Mouse (Mus musculus): ENCODE measurements around the gene Vcl. TPM values are rescaled to one million over a fixed set of nuclear protein-coding genes. Genes with fewer than 3 reads are reported as not detected.

The Vcl gene
- total RNA-seq, 2 experiments from 2014 or later, result 60.0 to 79.2 TPM

DNA sequence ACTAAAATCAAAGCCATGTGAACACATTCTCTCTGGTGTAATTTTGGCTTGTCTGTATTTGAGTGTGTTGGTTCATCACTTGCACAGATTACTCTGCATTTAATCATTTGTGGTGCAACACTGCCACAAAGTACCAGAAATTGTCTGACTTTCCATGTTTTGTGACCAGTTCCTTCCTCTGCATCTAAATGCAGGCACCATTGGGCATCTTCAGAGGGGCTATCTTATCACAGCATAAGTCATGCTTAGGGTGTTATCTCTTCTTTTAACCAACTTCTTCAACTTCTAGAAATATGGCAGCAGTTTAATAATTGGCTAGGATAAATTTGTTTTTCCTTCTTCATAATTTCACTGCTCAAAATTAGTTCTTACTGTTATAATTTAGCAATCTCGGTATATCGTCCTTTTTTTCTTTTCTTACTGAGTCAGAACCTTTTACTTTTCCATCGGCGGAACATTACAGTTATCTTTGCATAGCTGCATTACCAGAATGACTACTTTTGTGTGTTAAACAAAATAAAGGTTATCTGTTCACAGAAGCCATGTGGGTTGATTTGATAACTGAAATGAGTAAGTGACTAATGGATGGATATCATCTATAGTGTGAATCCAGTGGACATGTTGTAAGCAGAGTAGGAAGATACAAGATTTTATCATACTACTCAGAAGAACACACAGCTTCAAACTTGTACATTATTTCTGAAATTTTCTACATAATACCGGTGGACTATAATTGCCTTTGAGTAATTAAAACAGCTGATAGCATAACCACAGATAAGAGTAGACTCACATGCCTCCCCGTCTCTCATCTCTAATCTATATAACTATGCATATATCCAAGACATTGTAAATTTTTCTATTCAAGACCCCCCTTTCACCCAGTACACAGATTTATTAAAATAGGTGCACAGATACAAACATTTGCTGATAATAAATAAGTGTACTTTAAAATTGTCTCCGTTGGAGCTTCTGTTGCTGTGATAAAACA is 12.3 kb upstream of the Vcl start:
- no peak for TF ChIP-seq CTCF (IDR thresholded peaks at IDR 0.05)
- intact Hi-C loops (cut with DNase I), result no loop called here

DNA sequence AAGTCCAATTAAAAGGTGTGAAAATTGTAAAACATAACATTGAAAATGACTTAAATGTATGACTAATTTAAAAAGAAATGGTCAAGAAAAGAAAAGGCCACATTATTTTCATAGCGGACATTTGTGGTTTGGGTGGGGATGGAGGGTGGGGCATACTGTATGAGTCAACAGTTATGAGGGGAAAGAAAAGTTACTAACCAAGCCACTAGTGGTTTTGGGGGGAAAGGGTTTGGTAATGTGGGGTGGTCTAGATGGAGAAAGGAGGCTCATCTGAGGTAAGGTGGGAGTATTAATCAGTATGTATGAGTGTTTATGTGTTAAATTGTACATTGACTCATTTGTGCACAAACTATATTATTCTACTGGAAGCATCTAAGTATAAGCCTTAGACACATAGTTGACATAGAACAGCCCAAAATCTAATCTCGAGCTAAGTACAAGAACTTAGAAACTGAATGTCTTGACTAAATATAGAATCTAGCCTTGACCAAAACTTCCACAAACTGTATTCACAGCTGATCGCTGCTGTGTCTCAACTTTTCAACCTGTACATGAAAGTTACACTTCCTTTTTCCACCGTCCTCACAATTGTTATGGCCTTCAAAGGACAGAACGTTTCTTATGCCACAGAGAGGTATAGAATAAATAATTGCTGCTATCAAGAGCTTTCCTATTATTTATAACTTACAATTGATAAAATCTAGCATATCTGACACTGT is 5.0 kb upstream of the Vcl start:
- DNase-seq, result no peak
- no peak overlapping the region for H3K27ac ChIP-seq
- no peak overlapping the region for H3K4me3 ChIP-seq
- intact Hi-C loops (cut with DNase I), result no loop called here
- no peak for TF ChIP-seq CTCF (IDR thresholded peaks at IDR 0.05)

More for the DNA sequence above, 12.3 kb upstream of the Vcl start:
- Histone ChIP-seq H3K4me3 (no peak overlapping the region), H3K27ac (no peak overlapping the region)
- no peak for DNase-seq

DNA sequence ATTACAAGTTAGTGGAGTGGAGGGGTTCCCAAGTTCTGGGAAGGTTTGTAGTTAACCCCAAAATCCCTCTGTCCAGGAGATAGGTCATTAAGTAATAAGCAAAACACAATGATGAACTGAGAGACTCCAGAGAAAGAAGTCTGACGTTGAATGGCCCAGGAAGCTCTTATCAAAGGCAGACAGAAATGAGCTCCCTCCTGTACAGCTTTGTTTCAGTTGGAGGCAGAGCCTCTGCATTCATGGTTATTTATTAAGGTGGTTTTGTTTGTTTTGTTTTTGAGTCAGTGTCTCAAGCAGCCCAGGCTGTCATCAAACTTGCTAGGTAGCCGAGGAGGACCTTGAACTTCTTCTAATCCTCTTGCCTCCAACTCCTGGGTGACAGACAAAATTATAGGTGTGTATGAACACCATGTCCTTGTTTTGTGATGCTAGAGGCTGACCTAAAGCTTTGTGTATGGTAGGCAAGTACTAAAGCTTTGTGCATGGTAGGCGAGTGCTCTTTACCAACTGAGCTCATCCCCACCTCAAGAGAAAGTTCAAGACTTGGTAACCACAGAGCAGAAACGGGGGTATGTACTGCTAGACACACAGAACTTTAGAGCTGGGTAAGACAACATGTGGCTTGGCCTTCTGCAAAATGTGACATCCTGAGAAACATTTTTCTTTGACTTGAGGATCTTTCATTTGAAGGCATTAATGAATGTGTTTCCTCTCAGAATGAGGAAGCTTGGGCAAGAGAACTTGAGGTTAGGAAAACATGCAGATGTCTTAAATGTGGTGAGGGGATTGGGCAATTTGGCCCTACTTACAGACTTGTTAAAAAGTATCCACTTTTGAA is 1.5 kb upstream of the Vcl start:
- H3K27ac ChIP-seq, result no peak overlapping the region

DNA sequence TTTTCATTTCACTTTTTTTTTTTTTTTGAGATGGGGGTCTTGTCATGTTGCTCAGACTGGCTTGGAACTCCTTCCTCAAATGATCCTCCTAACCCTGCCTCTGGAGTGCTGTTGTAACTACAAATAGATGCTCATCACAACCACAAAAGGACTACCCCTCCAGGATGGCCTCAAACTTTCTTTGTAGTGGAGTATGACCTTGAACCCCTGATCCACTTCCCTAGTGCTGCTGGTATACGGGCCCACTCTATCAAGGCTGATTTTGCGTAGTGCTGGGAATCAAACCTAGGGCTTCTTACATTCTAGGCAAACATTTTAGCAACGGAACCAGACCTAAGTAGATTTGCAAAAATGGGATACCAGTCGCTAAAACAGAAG is 901 bp upstream of the Vcl start:
- peak overlapping the region; percentile 92 for H3K27ac ChIP-seq
- intact Hi-C loops (cut with DNase I), result loop anchor here (2.0 kb wide), 1 partner anchor 65 kb away; no protein-coding TSS in a partner anchor
- TF ChIP-seq CTCF (IDR thresholded peaks at IDR 0.05), result no peak
- no peak for DNase-seq
- H3K4me3 ChIP-seq, result peak overlapping the region; percentile 85

More for the DNA sequence above, 1.5 kb upstream of the Vcl start:
- no peak for TF ChIP-seq CTCF (IDR thresholded peaks at IDR 0.05)
- no peak for DNase-seq
- intact Hi-C loops (cut with DNase I), result loop anchor here (2.0 kb wide), 1 partner anchor 65 kb away; no protein-coding TSS in a partner anchor
- no peak overlapping the region for H3K4me3 ChIP-seq

DNA sequence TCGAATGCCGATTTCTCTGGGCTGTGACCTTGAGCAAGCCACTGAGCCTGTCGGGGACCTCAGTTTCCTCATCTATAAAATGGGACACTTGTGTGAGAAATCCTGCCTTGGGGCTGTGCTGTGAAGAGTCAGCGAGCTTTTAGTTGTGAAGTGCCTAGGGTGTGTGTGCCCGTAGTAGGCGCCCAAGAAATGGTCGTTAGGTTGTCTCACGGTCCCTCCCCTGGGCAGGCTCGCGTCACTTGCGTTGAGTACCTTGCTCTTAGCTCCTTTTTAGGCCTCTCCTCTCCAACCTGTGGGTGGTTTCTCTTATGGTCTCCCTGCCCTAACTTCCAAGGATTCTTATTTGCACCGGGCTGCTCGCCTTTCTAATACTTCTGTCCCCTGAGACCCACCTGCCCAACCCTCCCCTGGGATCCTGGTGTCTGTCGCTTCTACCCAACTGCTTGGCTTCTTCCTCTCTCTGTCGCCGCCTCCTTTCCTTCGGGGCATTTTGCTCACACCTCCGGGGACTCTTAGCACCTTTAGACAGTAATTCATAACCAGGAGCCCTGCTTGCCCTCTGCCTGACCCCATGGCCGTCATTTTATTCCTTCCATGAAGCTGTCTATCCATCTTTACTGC is 726 bp downstream of the Vcl start:
- peak; percentile 33 for DNase-seq
- intact Hi-C loops (cut with DNase I), result loop anchor here (2.0 to 5.0 kb wide), 2 partner anchors 37 to 63 kb away; no protein-coding TSS in a partner anchor

DNA sequence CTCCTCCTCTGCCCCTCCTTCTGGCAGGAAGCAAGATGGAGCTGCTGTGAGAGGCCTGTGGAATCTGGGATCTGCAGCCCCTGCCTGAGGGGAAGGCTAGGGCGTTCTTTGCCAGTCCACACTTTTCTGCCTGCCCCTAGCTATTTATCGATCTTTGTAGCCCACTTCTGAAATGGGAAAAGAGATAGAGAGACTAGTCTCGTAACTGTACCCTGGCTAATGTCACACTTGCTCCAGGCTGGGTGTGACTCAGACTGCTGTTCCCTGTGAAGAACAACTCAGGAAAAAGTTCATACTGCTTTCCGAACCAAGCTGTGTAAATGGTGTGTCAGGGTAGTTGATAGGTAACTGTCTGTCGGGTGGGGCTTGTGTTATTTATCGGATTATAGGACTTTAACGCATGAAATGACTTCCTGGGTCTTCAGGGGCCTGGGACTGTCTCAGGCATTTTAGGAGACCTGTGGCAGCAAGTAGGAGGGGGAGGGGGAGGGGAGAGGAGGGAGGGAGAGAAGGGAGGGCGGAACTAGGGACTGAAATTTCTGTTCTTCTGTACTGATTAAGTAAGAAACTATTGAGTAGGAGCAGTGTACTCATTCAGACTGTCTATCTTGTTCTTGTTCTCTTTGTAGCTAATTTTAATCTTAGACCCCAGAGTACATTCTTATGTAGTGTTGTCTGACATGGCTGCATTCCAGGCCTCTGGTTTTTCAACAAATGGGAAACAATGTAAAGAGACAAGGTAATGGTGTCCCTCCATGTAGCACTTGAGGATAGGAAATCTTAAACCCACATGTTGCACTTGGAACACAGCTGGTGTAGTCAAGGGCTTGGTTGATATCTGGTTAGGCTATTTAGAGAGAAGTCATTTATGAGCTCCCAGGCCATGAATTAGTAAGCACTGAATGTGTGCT is 1.5 kb downstream of the Vcl start:
- intact Hi-C loops (cut with DNase I), result loop anchor here (5.0 kb wide), 1 partner anchor 37 kb away; no protein-coding TSS in a partner anchor
- DNase-seq, result no peak

More for the DNA sequence above, 726 bp downstream of the Vcl start:
- no peak for TF ChIP-seq CTCF (IDR thresholded peaks at IDR 0.05)
- peak overlapping the region; percentile 85 for H3K4me3 ChIP-seq
- peak overlapping the region; percentile 92 for H3K27ac ChIP-seq

DNA sequence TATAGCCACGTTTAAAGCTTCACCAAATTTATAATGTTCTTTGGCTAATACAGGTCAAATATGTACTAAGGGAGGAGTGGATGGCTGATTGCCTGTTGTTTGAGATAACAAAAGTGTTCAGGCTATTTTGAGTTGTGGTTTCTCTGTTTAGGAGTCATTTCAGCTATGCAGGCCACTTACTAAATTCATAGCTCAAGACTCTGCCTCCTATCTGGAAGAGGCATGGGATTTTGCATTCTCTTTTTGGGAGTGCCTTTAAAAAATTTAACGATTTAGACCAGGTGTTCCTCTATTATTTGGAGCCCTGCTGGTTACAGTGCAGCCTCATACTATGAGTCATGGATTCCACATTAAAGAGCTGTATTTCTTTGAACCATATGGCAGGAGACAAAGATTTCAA is 9.2 kb downstream of the Vcl start:
- Histone ChIP-seq H3K4me3 (no peak overlapping the region), H3K27ac (no peak overlapping the region)
- no peak for TF ChIP-seq CTCF (IDR thresholded peaks at IDR 0.05)
- intact Hi-C loops (cut with DNase I), result no loop called here
- no peak for DNase-seq

More for the DNA sequence above, 1.5 kb downstream of the Vcl start:
- no peak for TF ChIP-seq CTCF (IDR thresholded peaks at IDR 0.05)
- Histone ChIP-seq H3K4me3 (peak overlapping the region; percentile 85), H3K27ac (peak overlapping the region; percentile 92)

- no peak overlapping the region for H3K27ac ChIP-seq
- TF ChIP-seq CTCF (IDR thresholded peaks at IDR 0.05), result no peak
- no peak overlapping the region for H3K4me3 ChIP-seq
- intact Hi-C loops (cut with DNase I), result no loop called here
- DNase-seq, result no peak
Observed at GRCm38 (mm10) chr14:20938860-20939259, 9.7 kb downstream of the Vcl start.

- no peak for DNase-seq
- Histone ChIP-seq H3K4me3 (no peak overlapping the region), H3K27ac (no peak overlapping the region)
- intact Hi-C loops (cut with DNase I), result no loop called here
- TF ChIP-seq CTCF (IDR thresholded peaks at IDR 0.05), result no peak
Observed at GRCm38 (mm10) chr14:20945296-20945695, 16.1 kb downstream of the Vcl start.

DNA sequence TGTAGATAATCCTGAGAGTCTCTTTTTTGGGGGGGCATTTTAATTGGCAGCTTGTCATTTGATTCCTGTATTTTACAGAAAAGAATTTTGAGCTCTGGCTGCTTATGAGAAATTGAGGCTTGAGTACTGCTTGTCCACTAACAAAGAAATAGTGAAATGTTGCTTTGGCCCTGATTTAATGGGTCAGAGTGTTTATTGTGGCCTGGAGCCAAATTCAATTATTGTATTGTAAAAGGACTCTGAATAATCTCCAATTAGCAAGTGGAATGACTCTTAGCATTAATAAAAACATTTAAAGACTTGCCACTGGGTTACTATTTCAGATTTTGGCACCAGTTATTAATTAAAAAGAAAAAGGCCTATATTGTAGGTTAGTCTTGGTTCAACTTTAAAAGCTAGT is 26.8 kb downstream of the Vcl start:
- Histone ChIP-seq H3K4me3 (no peak overlapping the region), H3K27ac (peak overlapping the region; percentile 38; the same call in 1 of the 2 replicates)
- intact Hi-C loops (cut with DNase I), result no loop called here
- TF ChIP-seq CTCF (IDR thresholded peaks at IDR 0.05), result no peak
- DNase-seq, result no peak

DNA sequence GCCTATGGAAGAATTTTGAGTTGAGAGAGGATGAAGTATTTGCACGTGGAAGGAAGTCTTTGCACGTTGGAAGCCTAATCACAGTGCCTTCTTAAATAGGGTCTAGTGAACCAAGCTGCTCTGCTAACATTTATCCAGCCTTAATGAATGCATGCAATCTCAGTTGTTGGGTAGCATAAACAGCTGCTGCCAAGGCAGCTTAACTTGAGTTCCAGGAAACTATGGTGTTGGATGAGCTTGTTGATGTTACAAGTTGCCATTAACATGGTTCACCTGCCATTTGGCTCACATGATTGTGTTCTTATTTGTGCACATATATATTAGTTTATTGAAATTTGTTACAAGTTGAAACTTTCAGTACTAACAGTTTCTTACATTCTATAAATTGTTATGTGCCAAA is 29.8 kb downstream of the Vcl start:
- intact Hi-C loops (cut with DNase I), result no loop called here
- no peak for DNase-seq

More for the DNA sequence above, 29.8 kb downstream of the Vcl start:
- H3K4me3 ChIP-seq, result no peak overlapping the region
- no peak for TF ChIP-seq CTCF (IDR thresholded peaks at IDR 0.05)
- no peak overlapping the region for H3K27ac ChIP-seq

All from gastrocnemius, adult 2 months (tissue).